Mouse (Mus musculus): ENCODE data around the gene Btg4.

Btg4 gene

GRCm38 (mm10) chr9:51060601-51061000 is at the start of gene Btg4:
Gene Btg4 (plus strand): TSS chr9:51060901.
- no peak for DNase-seq (ENCODE audit: extremely low read depth, low read depth, low spot score)

DNA sequence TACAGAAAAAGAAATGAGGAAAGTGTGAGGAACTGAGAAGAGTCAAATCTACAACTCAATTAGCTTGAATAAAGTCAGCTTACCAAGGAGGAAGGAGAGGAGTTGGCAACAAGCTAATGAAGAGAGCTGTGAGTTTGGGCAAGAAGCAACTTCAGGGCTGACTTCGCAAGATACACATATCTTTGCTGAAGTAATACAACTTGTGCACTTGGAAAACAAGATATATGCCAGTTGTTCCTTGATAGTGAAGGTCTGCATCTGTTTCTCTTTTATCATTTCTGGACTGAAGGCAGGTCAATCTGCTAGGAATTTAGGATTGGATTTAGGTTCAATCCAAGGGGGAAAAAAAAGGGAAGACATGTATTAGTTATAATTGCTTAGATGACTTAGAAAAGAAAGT is 47.1 kb upstream of the Btg4 start:
- no peak for DNase-seq (ENCODE audit: extremely low read depth, low read depth, low spot score)

- DNase-seq (ENCODE audit: extremely low read depth, low read depth, low spot score): no peak
Observed at GRCm38 (mm10) chr9:51015732-51016131, 45.0 kb upstream of the Btg4 start.

DNA sequence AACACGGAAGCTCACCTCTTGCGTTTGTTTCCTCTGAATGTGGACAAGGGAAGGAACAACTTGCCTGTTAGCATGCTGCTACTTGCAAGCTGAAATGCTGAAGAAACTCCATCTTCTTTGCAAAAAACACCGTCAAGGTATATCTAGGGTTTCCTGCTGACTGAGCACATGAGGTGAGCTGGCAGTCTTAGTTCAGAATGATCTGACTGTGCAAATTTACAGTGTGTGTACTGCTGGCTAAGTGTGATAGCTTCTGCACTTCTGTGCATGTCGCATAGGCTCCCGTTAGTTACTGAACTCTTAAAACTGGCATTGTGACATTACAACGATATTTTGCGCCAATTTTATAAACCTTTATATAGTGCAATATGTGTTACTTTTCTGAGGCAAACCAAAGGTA is 41.0 kb upstream of the Btg4 start:
- DNase-seq (ENCODE audit: extremely low read depth, low read depth, low spot score): no peak

- no peak for DNase-seq (ENCODE audit: extremely low read depth, low read depth, low spot score)
Observed at GRCm38 (mm10) chr9:51020351-51020750, 40.4 kb upstream of the Btg4 start.

- no peak for DNase-seq (ENCODE audit: extremely low read depth, low read depth, low spot score)
Observed at GRCm38 (mm10) chr9:51021123-51021795, 39.4 kb upstream of the Btg4 start.

GRCm38 (mm10) chr9:51026952-51027351 is 33.7 kb upstream of the Btg4 start:
- DNase-seq (ENCODE audit: extremely low read depth, low read depth, low spot score): no peak

DNA sequence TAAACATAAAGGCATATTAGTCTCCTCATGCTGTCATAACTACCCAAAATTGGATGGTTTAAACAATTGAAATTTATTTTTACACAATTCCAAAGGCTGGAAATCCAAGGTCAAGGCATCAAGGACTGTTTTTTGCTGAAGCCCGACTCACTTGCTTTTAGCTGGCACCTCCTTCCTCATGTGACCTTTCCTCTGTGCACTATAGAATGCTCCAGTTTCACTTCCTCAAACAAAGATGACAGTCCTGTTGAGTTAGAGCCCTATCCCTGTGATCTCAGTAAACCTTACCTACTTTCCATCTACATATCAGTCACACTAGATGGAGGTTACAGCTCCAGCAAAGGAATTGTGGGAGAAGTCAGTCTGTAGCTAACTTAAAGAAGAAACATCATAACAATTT is 30.6 kb upstream of the Btg4 start:
- no peak for DNase-seq (ENCODE audit: extremely low read depth, low read depth, low spot score)

- DNase-seq (ENCODE audit: extremely low read depth, low read depth, low spot score): no peak
Observed at GRCm38 (mm10) chr9:51031603-51032002, 29.1 kb upstream of the Btg4 start.

DNA sequence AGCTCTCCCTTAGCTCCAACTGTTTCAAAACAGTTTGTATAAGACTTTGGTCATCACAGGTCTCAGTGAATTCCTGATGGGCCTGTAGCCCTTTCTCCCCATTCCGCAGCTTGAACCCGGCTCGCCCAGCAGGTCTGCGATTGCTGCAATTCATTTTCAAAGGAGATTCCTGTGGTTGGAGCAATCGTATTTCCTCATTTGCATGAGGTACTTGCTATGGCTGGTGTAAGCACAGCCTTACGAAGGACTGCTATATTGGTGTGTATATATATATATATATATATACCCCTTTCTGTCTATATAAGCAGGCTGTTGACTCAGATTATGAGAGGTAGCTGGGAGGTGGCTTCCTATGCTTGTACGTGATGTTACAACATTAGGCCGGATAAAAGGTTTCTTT is 28.4 kb upstream of the Btg4 start:
- no peak for DNase-seq (ENCODE audit: extremely low read depth, low read depth, low spot score)

- no peak for DNase-seq (ENCODE audit: extremely low read depth, low read depth, low spot score)
Observed at GRCm38 (mm10) chr9:51032785-51033529, 27.7 kb upstream of the Btg4 start.

GRCm38 (mm10) chr9:51041491-51041980 is 19.2 kb upstream of the Btg4 start:
- DNase-seq (ENCODE audit: extremely low read depth, low read depth, low spot score): no peak

DNA sequence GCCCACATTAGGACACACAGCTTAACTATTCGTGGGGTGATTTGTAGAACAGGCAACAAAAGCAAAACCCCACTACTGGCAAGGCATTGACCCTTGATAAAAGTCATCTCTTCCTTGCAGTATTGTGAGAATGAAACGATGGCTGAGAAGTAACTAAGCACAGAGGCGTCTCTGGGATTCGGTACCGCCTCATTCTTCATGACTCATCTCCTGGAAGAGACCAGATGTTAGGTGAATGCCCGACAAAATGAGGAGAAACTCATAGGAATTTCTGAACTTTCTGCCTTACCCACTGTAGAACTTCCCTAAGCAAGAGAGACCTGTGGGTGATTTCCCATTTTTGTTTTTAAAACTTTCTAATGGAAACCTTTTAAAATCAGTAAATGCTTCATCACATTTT is 18.6 kb upstream of the Btg4 start:
- DNase-seq (ENCODE audit: extremely low read depth, low read depth, low spot score): no peak

DNA sequence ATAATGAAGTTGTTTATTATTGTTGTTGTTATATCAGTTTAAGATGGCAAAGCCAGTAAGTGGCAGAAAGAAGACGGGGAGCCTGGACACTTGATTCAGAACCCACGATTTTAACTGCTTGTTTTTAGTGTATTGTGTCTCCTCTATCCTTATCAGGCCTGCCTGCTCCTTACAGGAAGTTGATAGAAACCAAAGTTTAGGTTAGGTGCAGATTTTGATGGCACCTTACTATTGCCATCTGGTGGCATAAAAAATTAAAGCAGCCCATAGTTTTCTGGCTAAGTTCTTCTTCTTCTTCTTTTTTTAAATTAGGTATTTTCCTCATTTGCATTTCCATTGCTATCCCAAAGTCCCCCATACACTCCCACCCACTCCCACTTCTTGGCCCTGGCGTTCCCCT is 8.5 kb upstream of the Btg4 start:
- no peak for DNase-seq (ENCODE audit: extremely low read depth, low read depth, low spot score)

DNA sequence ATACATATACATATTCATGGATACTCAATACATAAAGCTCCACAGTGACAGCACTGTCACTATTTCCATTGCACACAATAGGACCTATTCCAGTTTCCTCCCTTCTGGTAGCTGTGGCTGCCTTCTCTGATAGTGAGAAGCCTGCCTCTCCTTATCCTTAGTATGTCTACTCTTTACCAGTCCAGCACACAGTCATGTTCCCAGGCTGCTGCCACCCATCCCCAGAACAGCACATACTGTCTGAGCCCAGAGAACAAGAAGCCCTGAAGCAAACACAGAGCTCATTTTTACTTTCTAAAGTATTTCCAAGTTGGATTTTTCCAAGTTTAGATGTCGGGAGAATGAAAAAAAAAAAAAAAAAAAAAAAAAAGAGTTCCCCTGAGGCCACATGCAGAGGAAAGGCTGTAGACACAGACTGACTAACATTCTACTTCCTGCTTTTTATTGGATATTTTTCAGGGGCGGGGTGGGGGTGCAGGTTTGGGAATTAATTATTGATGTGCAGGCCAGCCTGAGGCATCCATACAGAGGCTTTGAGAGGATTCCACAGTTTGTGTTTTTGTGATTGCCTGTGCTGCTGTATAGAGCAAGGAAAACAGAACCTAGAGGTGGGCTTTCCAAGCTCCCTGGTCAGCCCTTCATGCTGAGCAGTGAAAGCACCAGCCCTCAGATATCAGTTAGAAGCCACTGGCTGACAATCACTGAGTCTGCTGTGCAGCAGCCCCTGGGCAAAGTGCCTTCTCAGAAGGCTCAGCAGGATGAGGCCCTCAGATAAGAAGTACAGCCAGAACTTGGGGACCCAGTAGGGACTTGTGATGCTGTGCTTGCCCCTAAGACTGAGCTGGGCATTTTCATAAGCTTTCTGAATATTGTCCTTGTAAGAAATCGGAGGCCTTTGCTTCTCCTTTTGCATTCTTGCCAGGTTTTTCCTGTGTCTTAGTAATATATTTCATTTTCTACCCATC is 4.1 kb upstream of the Btg4 start:
- no peak for DNase-seq (ENCODE audit: extremely low read depth, low read depth, low spot score)

DNA sequence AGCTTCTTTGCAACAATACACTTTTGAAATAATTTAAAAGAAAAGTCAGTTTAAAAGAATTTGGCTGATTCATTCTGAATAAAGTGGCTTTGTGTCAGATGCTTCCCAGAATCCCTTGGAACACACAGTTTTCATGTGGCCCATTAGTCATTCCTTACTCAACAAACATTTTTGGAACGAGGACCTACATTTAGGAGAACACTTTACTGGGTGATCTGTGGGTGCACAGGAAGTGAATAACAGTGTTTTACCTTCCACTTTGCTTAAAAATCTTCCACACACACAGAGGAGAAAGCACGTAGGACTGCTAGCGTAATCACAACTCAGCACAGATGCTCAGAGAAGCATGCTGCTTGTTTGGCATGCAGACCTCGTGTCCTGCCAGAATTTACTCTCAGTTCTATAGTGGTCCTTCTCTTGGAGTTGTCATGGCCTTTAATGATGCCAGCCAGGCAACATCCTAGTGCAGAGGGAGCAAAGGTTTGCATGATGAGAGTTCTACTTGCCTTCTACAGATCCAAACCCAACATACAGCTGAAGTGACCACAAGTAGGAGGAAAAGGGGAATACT is 1.7 kb upstream of the Btg4 start:
- no peak for DNase-seq (ENCODE audit: extremely low read depth, low read depth, low spot score)

DNA sequence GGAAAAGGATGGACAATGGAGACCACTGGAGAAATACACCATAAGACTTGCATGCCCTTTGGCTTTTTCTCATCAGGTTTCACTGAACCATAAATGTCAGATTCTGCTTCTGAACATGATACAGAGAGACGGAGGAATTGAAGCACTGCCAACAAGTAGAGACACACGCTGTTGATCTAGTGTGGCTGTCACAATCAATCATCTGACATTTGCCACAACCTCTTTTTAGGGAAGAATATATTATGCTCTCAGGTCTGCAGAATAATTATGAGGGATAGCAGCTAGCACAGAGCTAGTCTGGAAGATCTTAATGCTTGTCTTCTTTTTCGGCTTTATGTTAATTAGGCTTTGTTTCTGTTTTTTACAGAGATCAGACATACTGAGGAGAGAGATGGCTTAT is 7.5 kb downstream of the Btg4 start:
- DNase-seq (ENCODE audit: extremely low read depth, low read depth, low spot score): no peak

GRCm38 (mm10) chr9:51070801-51071200 is 10.1 kb downstream of the Btg4 start:
- no peak for DNase-seq (ENCODE audit: extremely low read depth, low read depth, low spot score)

DNA sequence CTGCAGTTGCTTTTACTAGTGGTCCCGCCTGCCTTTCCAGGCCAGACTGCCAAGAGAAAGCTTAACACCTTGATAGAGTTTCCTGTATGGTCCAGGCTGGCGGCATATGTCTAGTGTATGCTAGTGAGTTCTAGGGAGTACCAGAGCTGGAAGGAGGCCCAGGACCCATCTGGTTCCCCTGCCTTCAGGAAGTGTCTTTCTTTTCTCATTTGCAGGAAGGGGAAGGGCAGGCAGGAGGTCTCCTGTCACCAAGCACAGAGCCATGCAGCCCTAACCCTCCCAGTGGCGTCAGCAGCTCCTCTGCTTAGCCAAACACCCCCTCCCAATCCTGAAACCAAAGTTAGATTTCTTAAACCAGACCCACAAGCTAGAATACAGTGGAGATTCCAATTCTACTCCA is 15.1 kb downstream of the Btg4 start:
- no peak for DNase-seq (ENCODE audit: extremely low read depth, low read depth, low spot score)

DNA sequence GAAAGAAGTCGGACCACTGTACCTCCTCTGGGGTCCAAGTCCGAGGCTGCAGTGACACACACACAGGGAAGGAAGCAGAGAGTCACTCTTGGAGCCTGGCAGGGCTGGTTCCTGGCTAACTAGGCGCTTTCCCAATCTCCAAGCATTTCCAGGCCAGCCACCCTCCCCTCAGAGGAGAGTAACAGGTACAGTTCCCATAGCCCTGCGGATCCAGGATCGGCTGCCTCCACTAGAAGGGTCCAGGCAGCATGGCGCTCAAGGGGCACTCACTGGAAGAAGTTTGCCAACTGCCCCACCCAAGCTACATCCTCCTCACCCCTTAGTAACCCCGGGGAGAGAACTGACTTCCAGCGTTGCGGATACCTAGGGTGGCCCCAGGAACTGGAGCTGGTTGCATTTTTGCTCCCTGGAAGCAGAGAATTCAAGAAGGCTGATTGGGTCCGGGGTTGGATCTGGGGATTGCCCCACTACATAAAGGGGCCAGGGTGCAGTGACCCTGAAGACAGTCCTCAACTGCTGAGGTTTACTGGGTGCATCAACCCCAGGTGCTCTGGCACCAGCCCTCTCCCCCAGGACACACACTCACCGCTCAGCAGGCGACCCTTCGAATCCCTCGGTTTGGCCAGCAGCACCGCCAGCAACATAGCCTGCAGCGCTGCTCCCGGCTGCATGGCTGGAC is 15.7 kb downstream of the Btg4 start:
- DNase-seq (ENCODE audit: extremely low read depth, low read depth, low spot score): no peak

DNA sequence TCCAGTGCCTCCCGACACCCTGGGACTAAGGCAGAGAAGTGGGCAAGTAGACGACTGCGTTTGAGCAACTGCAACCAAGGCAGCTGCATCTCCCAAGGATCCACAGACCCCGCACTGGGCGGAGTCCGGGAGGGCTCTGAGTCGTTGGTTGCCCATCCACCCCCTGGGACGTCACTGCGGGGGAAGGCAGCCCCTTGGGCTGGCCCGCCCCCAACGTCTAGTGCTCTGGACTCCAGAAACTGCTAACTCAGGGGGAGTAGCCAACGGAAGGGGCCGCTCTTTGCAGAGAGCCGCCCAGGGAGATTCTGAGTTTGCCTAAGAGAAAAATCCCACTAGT is 16.2 kb downstream of the Btg4 start, which contains the start of gene Layn:
Gene Layn (minus strand): TSS at position 116 of the 337 bp plus-strand sequence.
- no peak for DNase-seq (ENCODE audit: extremely low read depth, low read depth, low spot score)
